Mouse (Mus musculus): ENCODE measurements at regions not wholly inside any gene's neighbourhood (a gene's known extent, or its start where the extent isn't known, plus 50 kb on each side); places are given as distances from the start of the nearest gene placed in this dataset.

GRCm38 (mm10) chr15:8576975-8577374 lies 57.2 kb upstream of the Gm2310 start:
- no peak for TF ChIP-seq POLR2A (IDR thresholded peaks at IDR 0.05; ENCODE audit: low read depth, low read length)
- no peak for TF ChIP-seq CTCF (IDR thresholded peaks at IDR 0.05; ENCODE audit: extremely low read depth, insufficient read depth, insufficient read length, insufficient replicate concordance)
